Mouse (Mus musculus): Measurements from ENCODE around the gene Pdhb.

The Pdhb gene

GRCm38 (mm10) chr14:8172507-8173410, at the start of gene Pdhb:
Gene Pdhb (minus strand): TSS chr14:8173025.
- peak; percentile 97 for DNase-seq (ENCODE audit: low read depth, low spot score)

GRCm38 (mm10) chr14:8222561-8222960, 49.7 kb upstream of the Pdhb start:
- DNase-seq (ENCODE audit: low read depth, low spot score), result no peak

GRCm38 (mm10) chr14:8220912-8221311, 48.1 kb upstream of the Pdhb start:
- DNase-seq (ENCODE audit: low read depth, low spot score), result no peak

- peak; percentile 9 for DNase-seq (ENCODE audit: low read depth, low spot score)
Measured at GRCm38 (mm10) chr14:8220306-8220705, 47.5 kb upstream of the Pdhb start.

- no peak for DNase-seq (ENCODE audit: low read depth, low spot score)
Measured at GRCm38 (mm10) chr14:8219876-8220275, 47.1 kb upstream of the Pdhb start.

- no peak for DNase-seq (ENCODE audit: low read depth, low spot score)
Measured at GRCm38 (mm10) chr14:8218730-8219380, 46.0 kb upstream of the Pdhb start.

GRCm38 (mm10) chr14:8218238-8218637, 45.4 kb upstream of the Pdhb start:
- DNase-seq (ENCODE audit: low read depth, low spot score), result no peak

- DNase-seq (ENCODE audit: low read depth, low spot score), result no peak
Measured at GRCm38 (mm10) chr14:8216100-8216499, 43.3 kb upstream of the Pdhb start.

- no peak for DNase-seq (ENCODE audit: low read depth, low spot score)
Measured at GRCm38 (mm10) chr14:8215208-8215778, 42.5 kb upstream of the Pdhb start.

GRCm38 (mm10) chr14:8214299-8215207, 41.7 kb upstream of the Pdhb start:
- DNase-seq (ENCODE audit: low read depth, low spot score), result peak; percentile 10

- DNase-seq (ENCODE audit: low read depth, low spot score), result peak; percentile 86
Measured at GRCm38 (mm10) chr14:8213803-8214224, 41.0 kb upstream of the Pdhb start, which contains the start of gene Kctd6. Gene Kctd6 (plus strand): TSS chr14:8214140.

GRCm38 (mm10) chr14:8212996-8213395, 40.2 kb upstream of the Pdhb start:
- no peak for DNase-seq (ENCODE audit: low read depth, low spot score)

- DNase-seq (ENCODE audit: low read depth, low spot score), result no peak
Measured at GRCm38 (mm10) chr14:8209896-8210295, 37.1 kb upstream of the Pdhb start.

- DNase-seq (ENCODE audit: low read depth, low spot score), result peak; percentile 17
Measured at GRCm38 (mm10) chr14:8208876-8209275, 36.1 kb upstream of the Pdhb start.

- no peak for DNase-seq (ENCODE audit: low read depth, low spot score)
Measured at GRCm38 (mm10) chr14:8207543-8207942, 34.7 kb upstream of the Pdhb start.

GRCm38 (mm10) chr14:8207105-8207504, 34.3 kb upstream of the Pdhb start:
- DNase-seq (ENCODE audit: low read depth, low spot score), result no peak

- no peak for DNase-seq (ENCODE audit: low read depth, low spot score)
Measured at GRCm38 (mm10) chr14:8206179-8206910, 33.5 kb upstream of the Pdhb start.

- no peak for DNase-seq (ENCODE audit: low read depth, low spot score)
Measured at GRCm38 (mm10) chr14:8201715-8202114, 28.9 kb upstream of the Pdhb start.

GRCm38 (mm10) chr14:8200769-8201168, 27.9 kb upstream of the Pdhb start:
- no peak for DNase-seq (ENCODE audit: low read depth, low spot score)

GRCm38 (mm10) chr14:8192727-8193126, 19.9 kb upstream of the Pdhb start:
- no peak for DNase-seq (ENCODE audit: low read depth, low spot score)

Measured in 3T3-L1 (cell line).